Mouse (Mus musculus) cerebellum, postnatal 14 days (tissue): ENCODE measurements around the gene Ank2.

Source experiments
- DNase-seq, 2 experiments: peaks; one replicate each; pipeline ENCODE4 v3.0.0; 2021; ENCODE audit warnings: mixed read lengths in 2 of 2

The Ank2 gene

DNA sequence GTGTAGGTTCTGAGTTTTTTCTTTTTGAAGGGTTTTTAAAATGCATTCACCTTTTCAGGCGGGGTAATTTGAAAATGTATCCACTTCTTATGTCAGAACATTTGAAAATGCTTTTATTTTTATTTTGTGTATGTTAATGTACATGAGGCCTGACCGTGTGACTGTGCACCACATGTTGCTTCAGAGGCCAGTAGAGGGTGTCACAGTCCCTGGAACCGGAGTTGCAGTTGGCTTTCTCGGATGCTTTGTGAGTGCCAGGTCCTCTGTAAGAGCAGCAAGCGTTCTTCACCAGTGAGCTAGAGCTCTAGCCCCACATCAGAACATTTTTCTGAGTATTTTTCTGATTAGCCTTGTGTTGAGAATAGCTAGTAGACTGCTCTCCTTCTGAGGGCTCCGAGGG is 484.0 kb downstream of the Ank2 start:
- no peak for DNase-seq

DNA sequence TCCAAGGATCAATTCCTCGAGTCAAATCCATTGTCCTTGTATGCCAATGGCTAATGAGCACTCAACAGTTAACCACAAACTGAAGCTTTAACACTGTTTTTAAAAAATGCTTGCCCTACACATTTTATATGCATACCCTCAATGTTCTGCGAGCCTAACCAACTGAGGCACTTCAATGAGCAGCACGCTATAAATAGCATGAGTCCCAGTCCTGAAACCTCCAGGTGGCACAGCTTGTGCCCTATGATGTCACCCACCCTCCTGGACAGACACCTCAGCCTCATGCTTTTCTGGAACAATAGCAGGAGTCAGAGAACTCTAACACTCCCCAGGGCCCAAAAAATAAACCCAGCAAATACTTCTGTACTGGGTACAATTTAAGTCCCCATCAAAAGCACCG is 485.2 kb downstream of the Ank2 start:
- DNase-seq: no peak

DNA sequence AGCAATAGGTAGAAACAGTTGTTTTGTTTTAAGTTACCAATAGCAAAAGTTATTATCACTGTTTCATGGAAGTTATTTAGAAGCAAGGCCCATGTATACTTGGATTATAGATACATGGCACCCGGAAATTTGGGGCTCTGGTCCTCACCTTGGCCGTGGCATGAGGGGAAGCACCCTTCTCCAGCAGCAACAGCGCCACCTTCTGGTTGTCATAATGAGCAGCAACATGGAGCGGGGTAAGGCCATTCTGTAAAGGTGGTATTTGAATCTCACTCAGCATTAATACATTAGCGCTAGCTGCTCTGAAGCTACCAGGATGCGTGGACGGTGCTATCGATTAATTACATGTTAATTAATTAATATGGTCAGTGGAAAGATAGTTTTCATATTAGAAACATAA is 486.6 kb downstream of the Ank2 start:
- peak; percentile 62 to 75 for DNase-seq

GRCm38 (mm10) chr3:127005898-127006673 is 493.1 kb downstream of the Ank2 start:
- no peak for DNase-seq

- DNase-seq: peak in 1 of 2 experiments; percentile 36
These were observed 494.1 kb downstream of the Ank2 start for GRCm38 (mm10) chr3:127004860-127005633.

GRCm38 (mm10) chr3:127003946-127004345 is 495.2 kb downstream of the Ank2 start:
- no peak for DNase-seq

DNA sequence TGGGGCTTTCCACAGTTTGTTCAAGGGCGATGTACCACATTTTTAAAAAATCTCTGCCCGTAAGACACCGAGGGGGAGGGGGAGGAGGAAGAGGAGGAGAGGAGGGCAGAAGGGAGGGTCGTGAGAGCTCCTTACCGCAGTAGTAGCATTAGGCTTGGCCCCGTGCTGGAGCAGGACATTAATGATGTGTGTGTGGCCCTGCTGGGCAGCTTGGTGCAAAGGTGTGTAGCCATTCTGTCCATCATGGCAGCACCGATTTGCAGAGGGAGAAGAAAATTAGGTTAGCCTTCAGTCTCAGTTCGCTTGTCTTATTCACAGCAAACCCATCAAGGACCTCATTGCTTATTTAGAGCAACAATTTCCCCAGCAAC is 500.4 kb downstream of the Ank2 start:
- DNase-seq: peak in 1 of 2 experiments; percentile 35

- DNase-seq: peak; percentile 54 to 74
These were observed 501.0 kb downstream of the Ank2 start for GRCm38 (mm10) chr3:126998008-126998741.

- DNase-seq: no peak
These were observed 501.7 kb downstream of the Ank2 start for GRCm38 (mm10) chr3:126997391-126998007.

GRCm38 (mm10) chr3:126996721-126997120 is 502.4 kb downstream of the Ank2 start:
- DNase-seq: no peak

DNA sequence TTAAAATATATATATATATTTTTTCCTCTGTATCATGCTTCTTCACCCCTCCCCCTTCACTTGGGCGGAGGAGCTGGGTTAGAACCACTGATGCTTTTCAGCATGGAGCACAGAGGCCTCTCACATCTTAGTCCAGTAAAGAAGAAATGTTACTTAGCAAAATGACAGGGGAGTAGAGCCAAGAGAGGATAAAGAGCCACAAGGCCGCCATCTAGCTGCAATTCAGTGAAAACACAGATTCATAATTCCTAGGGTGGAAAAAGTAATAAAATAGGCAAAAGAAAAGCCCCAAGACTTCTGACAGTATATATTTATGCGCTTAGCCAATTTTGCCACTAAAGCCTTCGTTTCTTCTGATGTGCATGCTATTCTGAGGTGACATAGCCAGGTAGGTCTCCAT is 503.2 kb downstream of the Ank2 start:
- peak in 1 of 2 experiments; percentile 42 for DNase-seq

DNA sequence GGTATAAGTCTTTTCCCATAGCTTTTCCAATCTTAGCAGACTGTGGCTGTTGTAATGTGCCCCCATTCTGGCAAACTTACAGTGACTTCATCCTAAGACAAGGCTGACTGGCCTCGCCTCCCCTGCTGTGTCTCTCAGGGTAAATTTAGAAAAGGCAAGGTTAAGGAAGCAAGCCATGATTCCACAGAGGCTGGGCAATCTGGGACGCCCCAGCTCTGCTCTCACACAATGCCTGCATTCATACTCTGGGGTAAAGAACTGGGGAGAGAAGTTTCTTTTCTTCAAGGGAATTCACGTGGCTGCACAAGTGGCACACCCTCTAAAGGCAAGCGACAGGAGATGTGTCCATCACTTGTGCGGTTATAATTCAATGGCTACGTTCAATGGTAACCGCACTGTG is 505.0 kb downstream of the Ank2 start:
- DNase-seq: no peak

DNA sequence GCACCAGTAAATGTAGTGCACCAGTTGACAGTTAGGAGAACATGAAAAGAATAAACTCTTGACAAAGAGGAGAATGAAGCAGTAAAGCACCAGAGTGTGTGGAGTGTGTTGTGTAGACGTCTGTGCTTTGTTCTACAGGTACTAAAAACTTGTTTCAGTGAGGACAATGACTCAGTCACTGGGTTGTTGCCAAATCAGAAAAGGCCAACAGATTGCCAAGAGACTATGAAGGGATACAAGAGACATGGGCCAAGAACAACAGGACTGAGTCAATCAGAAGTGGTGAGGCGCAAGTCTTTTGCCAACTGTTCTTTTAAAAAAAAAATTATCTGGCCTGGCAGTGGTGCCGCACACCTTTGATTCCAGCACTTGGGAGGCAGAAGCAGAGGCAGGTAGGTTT is 509.2 kb downstream of the Ank2 start:
- peak in 1 of 2 experiments; percentile 53 for DNase-seq

DNA sequence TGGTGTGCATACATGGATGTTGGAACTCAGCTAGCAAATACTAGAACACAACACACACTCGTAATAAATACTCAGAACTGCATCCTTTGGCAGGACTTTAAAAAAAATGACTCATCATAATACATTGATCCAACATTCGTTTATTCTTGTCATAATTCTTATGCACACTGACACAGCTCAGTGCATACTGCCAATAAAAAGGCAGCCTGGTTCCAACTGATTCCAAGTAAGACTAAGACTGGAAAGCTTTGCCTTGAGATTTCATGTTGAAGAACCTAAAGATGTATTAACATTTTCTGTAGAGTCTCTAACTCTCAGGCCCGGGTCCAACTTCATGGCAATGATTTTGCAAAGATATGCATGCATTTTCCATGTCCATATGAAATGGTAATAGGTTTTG is 512.5 kb downstream of the Ank2 start:
- DNase-seq: no peak

- no peak for DNase-seq
These were observed 516.3 kb downstream of the Ank2 start for GRCm38 (mm10) chr3:126982814-126983213.

GRCm38 (mm10) chr3:126981163-126981562 is 518.0 kb downstream of the Ank2 start:
- DNase-seq: no peak

GRCm38 (mm10) chr3:126979635-126980034 is 519.5 kb downstream of the Ank2 start:
- DNase-seq: no peak

- peak; percentile 78 to 86 for DNase-seq
These were observed 520.3 kb downstream of the Ank2 start for GRCm38 (mm10) chr3:126978768-126979410.

GRCm38 (mm10) chr3:126977399-126977798 is 521.8 kb downstream of the Ank2 start:
- peak; percentile 25 to 36 for DNase-seq

DNA sequence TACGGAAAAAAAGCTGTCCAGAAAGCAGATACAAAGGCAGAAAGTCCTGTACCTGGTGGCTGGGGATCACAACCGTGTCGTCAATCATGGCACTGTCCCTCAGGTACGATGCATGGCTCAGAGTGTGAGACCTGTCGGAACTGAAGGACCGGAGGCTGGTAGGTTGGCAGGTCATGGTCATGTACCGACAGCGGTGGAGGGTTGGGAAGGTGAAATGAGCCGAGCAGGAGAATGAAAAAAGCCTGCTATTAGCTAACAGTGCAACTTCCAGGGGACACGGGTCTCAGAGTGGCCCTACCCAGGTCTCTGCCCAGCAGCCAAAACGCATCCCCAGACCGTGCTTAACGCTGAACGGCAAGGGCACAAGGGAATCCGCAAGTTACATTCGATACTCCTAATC is 522.4 kb downstream of the Ank2 start:
- DNase-seq: no peak

DNA sequence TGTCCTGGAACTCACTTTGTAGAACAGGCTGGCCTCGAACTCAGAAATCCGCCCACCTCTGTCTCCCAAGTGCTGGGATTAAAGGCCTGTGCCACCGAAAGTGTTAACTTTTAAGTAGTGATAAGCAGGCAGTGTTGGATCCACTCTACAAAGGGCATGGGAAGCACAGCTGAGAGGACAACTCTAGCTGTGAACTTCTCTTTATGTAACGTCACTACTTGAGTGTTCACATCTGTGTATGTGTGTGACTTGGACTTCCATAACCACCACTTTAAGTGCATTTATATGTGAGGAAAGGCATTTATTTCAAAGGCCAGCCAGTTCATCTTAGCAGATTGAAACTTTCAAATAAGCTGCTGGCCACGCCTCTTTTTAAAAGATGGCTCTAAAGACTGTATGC is 523.7 kb downstream of the Ank2 start:
- DNase-seq: no peak

DNA sequence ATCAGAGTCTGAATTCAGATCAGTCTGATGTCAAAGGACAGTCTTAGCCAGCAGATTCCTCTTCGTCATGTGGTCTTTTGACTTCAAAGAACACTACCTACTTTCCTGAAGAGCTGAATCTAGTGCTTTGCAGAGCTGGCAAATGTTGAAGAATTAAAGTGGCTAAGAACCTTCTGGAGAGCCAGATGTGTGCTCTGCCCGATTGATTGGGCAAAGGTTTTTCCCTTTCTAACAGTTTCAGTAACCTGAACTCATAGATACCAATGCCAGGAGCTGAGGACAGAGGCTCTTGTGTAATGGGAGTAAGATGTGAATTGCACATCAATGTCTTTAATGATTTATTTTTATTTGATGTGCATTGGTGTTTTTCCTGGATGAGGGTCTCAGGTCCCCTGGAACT is 525.6 kb downstream of the Ank2 start:
- DNase-seq: no peak

- DNase-seq: no peak
These were observed 527.6 kb downstream of the Ank2 start for GRCm38 (mm10) chr3:126971531-126971930.
